Mouse (Mus musculus) thymus, postnatal 0 days (tissue): ENCODE results near the gene Srp68. TPM values are rescaled to one million over a fixed set of nuclear protein-coding genes. Genes with fewer than 3 reads are reported as not detected.

ENCODE experiments used
- DNase-seq: peaks from one replicate; pipeline ENCODE4 v3.0.0-alpha.2; 2015; ENCODE audit warnings: low spot score
- polyA plus RNA-seq: library from polyadenylated mRNA; unstranded; fragments of >200 nt; fragmentation: Nextera tagmentation; extraction: Ambion mirVana; gene quantifications from 2 replicates; pipeline ENCODE4 v1.2.1, GENCODE M21; 2015

Srp68 gene
- 86.4 and 89.0 TPM in 2 replicates for polyA plus RNA-seq

- DNase-seq: peak; percentile 90
These were observed at the start of gene Srp68 for GRCm38 (mm10) chr11:116274045-116274666. Gene Srp68 (minus strand): TSS chr11:116274217.

- peak; percentile 83 for DNase-seq
These were observed 45.0 kb upstream of the Srp68 start for GRCm38 (mm10) chr11:116318719-116319659.

- DNase-seq: peak; percentile 51
These were observed 38.3 kb upstream of the Srp68 start for GRCm38 (mm10) chr11:116312359-116312758.

- DNase-seq: no peak
These were observed 37.2 kb upstream of the Srp68 start for GRCm38 (mm10) chr11:116311169-116311568.

- DNase-seq: no peak
These were observed 35.6 kb upstream of the Srp68 start for GRCm38 (mm10) chr11:116309601-116310000.

GRCm38 (mm10) chr11:116307762-116308531, 33.9 kb upstream of the Srp68 start:
- no peak for DNase-seq

GRCm38 (mm10) chr11:116307019-116307725, 33.2 kb upstream of the Srp68 start, which contains the start of gene Exoc7:
Gene Exoc7 (minus strand): TSS chr11:116307233.
- DNase-seq: no peak

- DNase-seq: peak; percentile 97
These were observed 32.3 kb upstream of the Srp68 start for GRCm38 (mm10) chr11:116306126-116306982.

- no peak for DNase-seq
These were observed 31.4 kb upstream of the Srp68 start for GRCm38 (mm10) chr11:116305423-116305822.

GRCm38 (mm10) chr11:116298621-116299020, 24.6 kb upstream of the Srp68 start:
- no peak for DNase-seq

- no peak for DNase-seq
These were observed 24.2 kb upstream of the Srp68 start for GRCm38 (mm10) chr11:116298221-116298620.

GRCm38 (mm10) chr11:116297017-116297416, 23.0 kb upstream of the Srp68 start:
- DNase-seq: no peak

GRCm38 (mm10) chr11:116296191-116296734, 22.2 kb upstream of the Srp68 start:
- DNase-seq: no peak

- peak; percentile 69 for DNase-seq
These were observed 20.3 kb upstream of the Srp68 start for GRCm38 (mm10) chr11:116294319-116294718.

- DNase-seq: no peak
These were observed 19.6 kb upstream of the Srp68 start for GRCm38 (mm10) chr11:116293538-116294137.

GRCm38 (mm10) chr11:116292401-116292800, 18.4 kb upstream of the Srp68 start:
- DNase-seq: no peak

- DNase-seq: no peak
These were observed 16.5 kb upstream of the Srp68 start for GRCm38 (mm10) chr11:116290556-116290955.

GRCm38 (mm10) chr11:116287351-116287750, 13.3 kb upstream of the Srp68 start:
- DNase-seq: no peak

GRCm38 (mm10) chr11:116285770-116286191, 11.8 kb upstream of the Srp68 start:
- no peak for DNase-seq
